Mouse (Mus musculus) lung, adult 2 months (tissue): Measurements from ENCODE around the gene D330020A13Rik.

Source experiments
- CTCF ChIP-seq: fragments of 200-500 bp; IDR thresholded peaks from 2 replicates; pipeline ENCODE4 v1.5.1; 2011; ENCODE audit warnings: mild to moderate bottlenecking, low read length, control low read depth; ENCODE audit not compliant: insufficient read depth
- POLR2A ChIP-seq: fragments of 200-500 bp; IDR thresholded peaks from 2 replicates; pipeline ENCODE4 v1.6.1; 2011; ENCODE audit warnings: low read depth, mild to moderate bottlenecking, control low read depth, low read length, borderline replicate concordance; ENCODE audit errors: extremely low read depth

DNA sequence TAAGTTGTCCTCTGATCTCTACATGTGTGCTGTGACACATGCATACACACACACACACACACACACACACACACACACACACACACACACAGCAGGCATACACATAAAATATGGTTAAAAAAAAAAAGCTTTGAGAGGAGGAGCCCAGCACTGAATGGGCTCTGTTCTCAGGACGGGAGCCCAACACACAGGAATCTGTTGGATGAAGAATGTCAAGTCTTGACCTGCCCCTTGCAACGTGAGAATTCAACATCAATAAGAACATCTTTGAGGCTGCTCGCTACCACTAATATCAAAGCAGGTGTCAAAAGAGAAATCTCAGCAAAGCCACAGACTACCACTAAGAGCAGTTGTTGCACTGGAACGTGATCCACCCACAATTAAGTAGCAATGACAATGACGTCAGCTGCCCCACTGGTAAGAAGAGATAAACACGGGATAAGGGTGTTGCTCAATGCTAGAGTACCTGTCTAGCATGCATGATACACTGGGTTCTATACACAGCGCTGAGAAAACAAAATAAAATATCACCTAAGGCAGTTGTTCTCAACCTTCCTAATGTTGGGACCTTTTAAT lies 17.2 kb upstream of the D330020A13Rik start:
- TF ChIP-seq CTCF (no peak), POLR2A (no peak)
